Mouse (Mus musculus): Measurements from ENCODE around the gene Dusp16. TPM values are rescaled to one million over a fixed set of nuclear protein-coding genes. Genes with fewer than 3 reads are reported as not detected.

Gene Dusp16
- polyA plus RNA-seq (2014; fragmentation: Illumina TruSeq; extraction: RNeasy Lipid Tissue Mini Kit (QIAGEN cat#74804); ENCODE audit: low read depth, low replicate concordance): 47.3 TPM

GRCm38 (mm10) chr6:134792141-134793045 is at the start of gene Dusp16:
Gene Dusp16 (minus strand): TSS chr6:134792625.

GRCm38 (mm10) chr6:134829786-134830700 is 37.6 kb upstream of the Dusp16 start, which contains the start of gene Crebl2:
Gene Crebl2 (plus strand): TSS chr6:134830154.

Other genes starting within 250 kb of the Dusp16 start
- 141 TPM for gene Lrp6, start 225.7 kb downstream of the Dusp16 start, polyA plus RNA-seq (2014; fragmentation: Illumina TruSeq; extraction: RNeasy Lipid Tissue Mini Kit (QIAGEN cat#74804); ENCODE audit: low read depth, low replicate concordance)
- 6.3 TPM for gene Mansc1, start 160.1 kb downstream of the Dusp16 start, polyA plus RNA-seq (2014; fragmentation: Illumina TruSeq; extraction: RNeasy Lipid Tissue Mini Kit (QIAGEN cat#74804); ENCODE audit: low read depth, low replicate concordance)
- gene Borcs5, start 153.1 kb downstream of the Dusp16 start, polyA plus RNA-seq (2014; fragmentation: Illumina TruSeq; extraction: RNeasy Lipid Tissue Mini Kit (QIAGEN cat#74804); ENCODE audit: low read depth, low replicate concordance): 2.4 TPM
- gene Crebl2, start 37.5 kb upstream of the Dusp16 start, polyA plus RNA-seq (2014; fragmentation: Illumina TruSeq; extraction: RNeasy Lipid Tissue Mini Kit (QIAGEN cat#74804); ENCODE audit: low read depth, low replicate concordance): 43.6 TPM
- 1.8 TPM for gene Gpr19, start 106.0 kb upstream of the Dusp16 start, polyA plus RNA-seq (2014; fragmentation: Illumina TruSeq; extraction: RNeasy Lipid Tissue Mini Kit (QIAGEN cat#74804); ENCODE audit: low read depth, low replicate concordance)
- 90.1 TPM for gene Cdkn1b, start 127.8 kb upstream of the Dusp16 start, polyA plus RNA-seq (2014; fragmentation: Illumina TruSeq; extraction: RNeasy Lipid Tissue Mini Kit (QIAGEN cat#74804); ENCODE audit: low read depth, low replicate concordance)
- gene Apold1, start 189.1 kb upstream of the Dusp16 start, polyA plus RNA-seq (2014; fragmentation: Illumina TruSeq; extraction: RNeasy Lipid Tissue Mini Kit (QIAGEN cat#74804); ENCODE audit: low read depth, low replicate concordance): 2.2 TPM
- 133 TPM for gene Ddx47, start 219.0 kb upstream of the Dusp16 start, polyA plus RNA-seq (2014; fragmentation: Illumina TruSeq; extraction: RNeasy Lipid Tissue Mini Kit (QIAGEN cat#74804); ENCODE audit: low read depth, low replicate concordance)

All from kidney, adult 10 weeks (tissue).